Mouse (Mus musculus) liver (tissue): Measurements from ENCODE around the gene Hal.
"Not testable (repeated sequence)": the region's sequence is repeated elsewhere in the genome, so short reads cannot be mapped to it uniquely, and the experiment has no call there.

Experiments
- DNase-seq: peaks from one replicate; pipeline ENCODE4 v3.0.0-alpha.2; 2020; ENCODE audit warnings: mixed read lengths

The Hal gene

GRCm38 (mm10) chr10:93518186-93518585 is 29.6 kb downstream of the Hal start:
- no peak for DNase-seq

- DNase-seq = no peak
Observed at GRCm38 (mm10) chr10:93518620-93519019, 30.1 kb downstream of the Hal start.

GRCm38 (mm10) chr10:93519159-93519558 is 30.6 kb downstream of the Hal start:
- DNase-seq = no peak

GRCm38 (mm10) chr10:93519756-93520155 is 31.2 kb downstream of the Hal start:
- no peak for DNase-seq

- DNase-seq = no peak
Observed at GRCm38 (mm10) chr10:93520994-93521393, 32.4 kb downstream of the Hal start.

- no peak for DNase-seq
Observed at GRCm38 (mm10) chr10:93525329-93525728, 36.8 kb downstream of the Hal start.

GRCm38 (mm10) chr10:93538287-93538686 is 49.7 kb downstream of the Hal start:
- no peak for DNase-seq

- DNase-seq = no peak
Observed at GRCm38 (mm10) chr10:93538818-93539217, 50.2 kb downstream of the Hal start.

GRCm38 (mm10) chr10:93539775-93540430 is 51.3 kb downstream of the Hal start, which contains the start of gene Amdhd1:
Gene Amdhd1, minus strand, starts transcription at chr10:93540033.
- DNase-seq = peak; percentile 86

GRCm38 (mm10) chr10:93540431-93541210 is 52.1 kb downstream of the Hal start, which contains the start of gene Ccdc38:
Gene Ccdc38, plus strand, starts transcription at chr10:93540632.
- DNase-seq = no peak

- DNase-seq = no peak
Observed at GRCm38 (mm10) chr10:93541585-93541984, 53.0 kb downstream of the Hal start.

GRCm38 (mm10) chr10:93542356-93542755 is 53.8 kb downstream of the Hal start:
- no peak for DNase-seq

- peak; percentile 18 for DNase-seq
Observed at GRCm38 (mm10) chr10:93543176-93543575, 54.6 kb downstream of the Hal start.

- DNase-seq = no peak
Observed at GRCm38 (mm10) chr10:93544172-93544571, 55.6 kb downstream of the Hal start.

GRCm38 (mm10) chr10:93547741-93548270 is 59.2 kb downstream of the Hal start:
- DNase-seq = no peak

GRCm38 (mm10) chr10:93548991-93549390 is 60.4 kb downstream of the Hal start:
- DNase-seq = peak; percentile 69

- no peak for DNase-seq
Observed at GRCm38 (mm10) chr10:93549821-93550220, 61.3 kb downstream of the Hal start.

GRCm38 (mm10) chr10:93552596-93552995 is 64.0 kb downstream of the Hal start:
- DNase-seq = no peak

- not testable (repeated sequence) for DNase-seq
Observed at GRCm38 (mm10) chr10:93557971-93558370, 69.4 kb downstream of the Hal start.

- peak; percentile 16 for DNase-seq
Observed at GRCm38 (mm10) chr10:93559786-93560185, 71.2 kb downstream of the Hal start.

- no peak for DNase-seq
Observed at GRCm38 (mm10) chr10:93564518-93565090, 76.0 kb downstream of the Hal start.

- no peak for DNase-seq
Observed at GRCm38 (mm10) chr10:93567066-93567465, 78.5 kb downstream of the Hal start.

- no peak for DNase-seq
Observed at GRCm38 (mm10) chr10:93567841-93568566, 79.4 kb downstream of the Hal start.
